Mouse (Mus musculus) forebrain, embryonic 15.5 days (tissue): ENCODE data around the gene Gm45837. TPM values are rescaled to one million over a fixed set of nuclear protein-coding genes. Genes with fewer than 3 reads are reported as not detected.

Experiments used
- ATAC-seq: fragments of 200-750 bp; cut with Nextera tagmentation; replicated peaks from 2 replicates; pipeline ENCODE4 v1.8.0; 2017; ENCODE audit warnings: mild to moderate bottlenecking, moderate TSS enrichment, moderate library complexity
- H3K27ac ChIP-seq: fragments of 300-500 bp; sonication (generic); replicated peaks from 2 replicates; pipeline ENCODE4 v1.5.1; 2015; ENCODE audit warnings: mild to moderate bottlenecking, inconsistent platforms
- H3K27me3 ChIP-seq: fragments of 300-500 bp; sonication (generic); 2 replicates; pipeline ENCODE4 v1.6.1; 2015; ENCODE audit warnings: inconsistent platforms
- H3K36me3 ChIP-seq: fragments of 300-500 bp; sonication (generic); 2 replicates; pipeline ENCODE4 v1.6.1; 2015; ENCODE audit warnings: mild to moderate bottlenecking, inconsistent platforms
- H3K4me1 ChIP-seq: fragments of 300-500 bp; sonication (generic); 2 replicates; pipeline ENCODE4 v1.6.1; 2015; ENCODE audit warnings: inconsistent platforms
- H3K4me2 ChIP-seq: fragments of 300-500 bp; sonication (generic); replicated peaks from 2 replicates; pipeline ENCODE4 v1.6.1; 2015; ENCODE audit warnings: mild to moderate bottlenecking, inconsistent platforms
- H3K4me3 ChIP-seq: fragments of 300-500 bp; sonication (generic); 2 replicates; pipeline ENCODE4 v1.5.1; 2015; ENCODE audit warnings: mild to moderate bottlenecking, inconsistent platforms
- H3K9ac ChIP-seq: fragments of 300-500 bp; sonication (generic); replicated peaks from 2 replicates; pipeline ENCODE4 v1.6.1; 2015; ENCODE audit warnings: mild to moderate bottlenecking, inconsistent platforms
- H3K9me3 ChIP-seq: fragments of 300-500 bp; sonication (generic); 2 replicates; pipeline ENCODE4 v1.6.1; 2016; ENCODE audit warnings: inconsistent platforms
- WGBS: fragments of 180-500 bp; shearing (Covaris S2); methylation state at CpG from one replicate; pipeline ENCODE4 v1.1.7; 2015; ENCODE audit warnings: mixed read lengths; 5-methylcytosine and 5-hydroxymethylcytosine counted together
- polyA plus RNA-seq: library from polyadenylated mRNA; unstranded; fragments of >200 nt; fragmentation: Nextera tagmentation; extraction: Ambion mirVana; gene quantifications from 2 replicates; pipeline ENCODE4 v1.2.1, GENCODE M21; 2015

Gene Gm45837
- polyA plus RNA-seq, 1 experiment from 2014 or later = not detected

DNA sequence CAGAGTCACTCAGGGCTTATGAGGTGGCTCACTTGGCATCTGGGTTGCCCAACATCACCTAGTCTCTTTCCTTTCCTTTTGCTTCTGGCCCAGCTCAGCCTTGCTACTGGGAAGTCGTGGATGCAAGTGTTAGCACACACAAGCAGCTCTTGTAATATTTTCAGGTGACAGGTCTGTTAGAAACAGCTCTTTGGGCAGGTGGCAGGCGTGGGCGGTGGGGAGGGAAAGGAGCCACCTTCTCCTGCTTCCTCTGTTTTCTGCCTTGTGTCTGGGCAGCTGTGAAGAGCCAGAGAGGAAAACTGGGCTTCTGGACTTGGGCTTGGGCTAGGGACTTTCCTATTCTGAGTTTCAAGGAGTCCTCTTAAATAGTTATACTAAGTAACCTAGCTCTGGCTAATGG, 65.3 kb downstream of the Gm45837 start:
- peaks cover 17% of the 10 kb centered on the region for H3K4me1 ChIP-seq
- H3K4me3 ChIP-seq = no peak overlapping the region
- no peak overlapping the region for H3K9ac ChIP-seq
- no peaks in the 10 kb centered on the region for H3K27me3 ChIP-seq
- ATAC-seq = no peak
- no peaks in the 10 kb centered on the region for H3K9me3 ChIP-seq
- 82% methylated on average over 3 of the region's 3 CpGs for WGBS
- H3K4me2 ChIP-seq = no peak overlapping the region
- H3K36me3 ChIP-seq = no peaks in the 10 kb centered on the region
- no peak overlapping the region for H3K27ac ChIP-seq

DNA sequence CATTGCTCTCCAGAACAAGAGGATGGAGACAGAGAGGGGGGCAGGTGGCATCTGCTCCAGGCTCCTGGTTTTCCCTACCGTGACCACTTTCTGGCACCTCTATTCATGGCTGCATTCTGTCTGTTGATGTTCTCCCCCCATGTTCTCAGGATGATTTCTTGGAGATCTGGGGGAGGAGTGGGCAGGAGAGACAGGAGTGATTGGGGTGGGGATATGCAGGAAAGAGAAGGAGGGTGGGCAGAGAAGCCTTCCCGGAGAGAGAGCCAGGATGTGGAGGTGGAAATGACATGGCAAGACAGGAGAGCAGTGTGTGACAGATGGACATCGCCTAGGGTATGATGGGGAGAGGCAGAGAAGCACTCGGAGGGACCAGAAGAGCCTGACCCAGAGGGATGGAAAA, 65.8 kb downstream of the Gm45837 start:
- Histone ChIP-seq H3K4me2 (no peak overlapping the region), H3K36me3 (no peaks in the 10 kb centered on the region), H3K4me3 (no peak overlapping the region), H3K9me3 (no peaks in the 10 kb centered on the region), H3K9ac (no peak overlapping the region), H3K27ac (no peak overlapping the region), H3K27me3 (no peaks in the 10 kb centered on the region), H3K4me1 (peaks cover 17% of the 10 kb centered on the region)
- WGBS = 83% methylated on average over 4 of the region's 4 CpGs
- ATAC-seq = no peak

DNA sequence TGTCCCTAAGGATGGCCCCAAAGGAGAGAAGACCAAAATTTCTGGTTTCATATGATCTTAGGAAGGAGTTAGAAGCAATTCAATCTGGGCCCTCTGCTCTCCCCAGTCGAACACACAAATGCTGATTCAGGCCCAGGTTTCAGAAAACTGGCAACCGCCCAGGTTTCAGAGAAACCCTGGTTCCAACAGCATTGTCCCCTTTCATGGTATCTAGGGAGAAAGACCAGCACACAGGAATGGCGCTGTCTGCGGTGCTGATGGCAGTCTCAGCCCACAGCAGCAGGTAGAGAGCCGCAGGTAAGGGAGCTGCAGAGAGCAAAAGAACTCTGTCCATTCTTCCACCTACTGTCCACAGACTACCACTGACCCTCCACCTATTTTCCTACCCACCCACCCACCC, 66.5 kb downstream of the Gm45837 start:
- WGBS = 45% methylated on average over 5 of the region's 5 CpGs
- Histone ChIP-seq H3K4me2 (no peak overlapping the region), H3K9me3 (no peaks in the 10 kb centered on the region), H3K36me3 (no peaks in the 10 kb centered on the region), H3K27me3 (no peaks in the 10 kb centered on the region), H3K4me3 (no peak overlapping the region), H3K27ac (no peak overlapping the region), H3K4me1 (peaks cover 13% of the 10 kb centered on the region), H3K9ac (no peak overlapping the region)
- no peak for ATAC-seq

DNA sequence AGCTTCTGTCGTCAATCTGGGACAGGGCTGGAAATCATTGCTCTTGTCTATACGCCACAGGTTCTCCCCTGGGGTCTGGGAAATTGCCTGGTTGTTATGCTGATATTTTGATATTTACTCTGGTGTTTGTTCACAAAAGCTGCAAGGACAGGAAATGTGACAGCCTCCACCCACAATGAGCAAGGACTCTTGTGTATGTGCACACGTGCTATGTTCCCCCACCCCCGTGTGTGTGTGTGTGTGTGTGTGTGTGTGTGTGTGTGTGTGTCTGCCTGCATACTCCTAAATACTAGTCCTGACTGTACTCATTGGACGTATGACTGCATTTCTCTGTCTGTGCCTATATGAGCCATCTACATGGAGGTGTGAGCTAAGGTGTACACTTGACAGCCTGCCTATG, 67.4 kb downstream of the Gm45837 start:
- H3K27ac ChIP-seq = no peak overlapping the region
- no peaks in the 10 kb centered on the region for H3K27me3 ChIP-seq
- no peak overlapping the region for H3K4me2 ChIP-seq
- H3K4me1 ChIP-seq = peaks cover 20% of the 10 kb centered on the region
- H3K4me3 ChIP-seq = no peak overlapping the region
- WGBS = 70% methylated on average over 5 of the region's 5 CpGs
- H3K36me3 ChIP-seq = no peaks in the 10 kb centered on the region
- no peak for ATAC-seq
- no peaks in the 10 kb centered on the region for H3K9me3 ChIP-seq
- H3K9ac ChIP-seq = no peak overlapping the region

DNA sequence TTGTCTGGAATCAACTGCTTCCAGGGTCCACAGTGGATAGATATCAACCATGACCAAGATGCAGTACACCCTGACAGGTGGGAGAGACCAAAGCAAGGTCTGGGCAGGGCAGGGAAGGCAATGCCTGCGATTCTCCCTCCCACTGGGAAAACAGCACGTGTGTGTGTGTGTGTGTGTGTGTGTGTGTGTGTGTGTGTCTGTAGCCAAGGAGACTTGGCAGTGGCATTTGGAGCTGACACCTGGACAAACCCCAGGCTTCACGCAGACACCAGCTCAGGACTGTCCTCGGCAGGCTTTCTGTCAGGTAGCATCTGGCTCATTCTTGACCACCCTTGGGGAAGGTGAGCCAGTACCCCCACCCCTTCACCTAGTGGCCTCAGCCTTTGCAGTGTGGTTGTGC, 69.2 kb downstream of the Gm45837 start:
- Histone ChIP-seq H3K9ac (no peak overlapping the region), H3K9me3 (no peaks in the 10 kb centered on the region), H3K4me2 (no peak overlapping the region), H3K4me1 (peaks cover 29% of the 10 kb centered on the region), H3K27me3 (no peaks in the 10 kb centered on the region), H3K27ac (no peak overlapping the region), H3K36me3 (no peaks in the 10 kb centered on the region), H3K4me3 (no peak overlapping the region)
- WGBS = 59% methylated on average over 4 of the region's 4 CpGs
- ATAC-seq = no peak

DNA sequence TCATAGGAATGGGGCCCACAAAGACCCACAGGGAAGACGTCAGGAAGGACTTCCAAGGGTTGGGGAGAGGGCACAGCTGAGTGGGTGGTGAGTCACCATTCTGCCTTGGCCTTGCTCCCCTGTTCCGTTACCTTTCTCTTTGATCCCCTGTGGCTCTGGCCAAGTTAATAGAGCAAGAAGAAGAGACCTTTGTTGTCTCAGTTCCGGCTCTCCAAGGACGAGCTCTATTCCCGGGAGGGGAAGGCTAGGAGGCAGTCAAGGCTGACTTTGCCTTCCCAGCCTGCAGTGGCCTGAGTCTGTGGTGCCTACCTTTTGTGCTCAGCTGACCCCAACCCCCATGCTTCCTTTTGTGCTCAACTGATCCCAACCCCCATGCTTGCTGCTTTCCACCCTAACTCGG, 70.0 kb downstream of the Gm45837 start:
- Histone ChIP-seq H3K36me3 (no peaks in the 10 kb centered on the region), H3K4me1 (peaks cover 29% of the 10 kb centered on the region), H3K4me2 (no peak overlapping the region), H3K9me3 (no peaks in the 10 kb centered on the region), H3K27me3 (no peaks in the 10 kb centered on the region), H3K4me3 (no peak overlapping the region), H3K27ac (no peak overlapping the region), H3K9ac (no peak overlapping the region)
- ATAC-seq = no peak
- 54% methylated on average over 6 of the region's 6 CpGs for WGBS

DNA sequence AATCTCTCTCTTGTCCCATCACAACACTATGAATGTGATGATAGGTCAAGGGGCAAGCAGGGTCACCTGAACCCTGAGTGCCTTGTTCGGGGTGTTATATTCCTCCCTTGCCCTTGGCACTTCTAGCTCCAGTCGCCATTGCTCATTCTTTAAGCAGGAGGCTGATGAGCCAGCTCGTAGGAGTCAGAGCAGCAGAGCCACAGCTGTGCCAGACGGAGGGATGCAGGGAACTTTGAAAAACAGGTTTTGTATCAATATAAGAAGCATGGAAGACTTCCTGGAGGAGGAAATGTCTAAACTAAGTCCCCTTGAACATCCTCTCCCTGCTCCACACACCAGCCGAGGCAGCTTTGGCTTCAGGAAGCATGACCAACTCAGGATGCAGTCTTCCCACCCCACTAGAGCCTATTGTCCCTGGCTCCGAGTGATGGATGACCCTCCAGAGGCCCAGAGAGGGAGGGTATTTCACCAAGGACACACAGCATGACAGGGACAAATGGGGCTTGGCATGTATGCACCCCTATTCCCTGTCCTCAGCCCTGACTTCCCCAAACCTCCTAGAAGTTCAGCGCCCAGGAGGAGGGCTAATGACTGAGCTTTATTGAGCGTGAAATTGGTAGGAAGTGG, 71.3 kb downstream of the Gm45837 start:
- Histone ChIP-seq H3K9ac (no peak overlapping the region), H3K4me3 (no peak overlapping the region), H3K9me3 (no peaks in the 10 kb centered on the region), H3K36me3 (no peaks in the 10 kb centered on the region), H3K27me3 (no peaks in the 10 kb centered on the region), H3K4me1 (peaks cover 25% of the 10 kb centered on the region), H3K27ac (peak overlapping the region; percentile 67; the same call in 1 of the 2 replicates), H3K4me2 (no peak overlapping the region)
- 72% methylated on average over 8 of the region's 8 CpGs for WGBS
- ATAC-seq = 0 out of 2 replicates have a peak, but pooled peaks have one; percentile 6

DNA sequence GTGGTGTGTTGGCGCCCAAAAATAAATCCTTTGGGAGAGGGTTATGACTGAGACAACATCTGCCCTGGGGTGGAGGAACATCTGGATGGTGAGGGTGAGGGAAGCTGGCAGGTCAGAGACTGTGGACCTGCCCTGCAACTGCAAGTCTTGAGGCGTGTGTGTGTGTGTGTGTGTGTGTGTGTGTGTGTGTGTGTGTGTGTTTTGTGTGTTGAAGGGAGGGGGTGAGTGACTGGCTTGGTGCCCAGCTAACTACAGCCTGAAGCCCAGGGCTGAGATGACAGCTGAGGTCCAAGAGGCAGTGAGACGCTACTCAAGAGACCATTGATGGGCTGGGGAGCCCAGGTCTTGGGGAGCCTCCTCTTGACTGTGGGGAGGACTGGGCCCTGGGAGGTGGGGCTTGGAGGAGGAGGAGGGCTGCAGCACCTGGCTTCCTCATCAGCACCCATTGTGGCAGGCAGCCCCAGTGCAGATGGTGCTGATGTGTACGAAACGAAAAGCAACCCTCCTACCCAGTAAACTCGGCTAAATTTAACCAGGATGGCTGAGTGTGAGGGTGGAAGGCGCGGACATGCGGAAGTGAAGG, 71.9 kb downstream of the Gm45837 start:
- WGBS = 63% methylated on average over 9 of the region's 9 CpGs

DNA sequence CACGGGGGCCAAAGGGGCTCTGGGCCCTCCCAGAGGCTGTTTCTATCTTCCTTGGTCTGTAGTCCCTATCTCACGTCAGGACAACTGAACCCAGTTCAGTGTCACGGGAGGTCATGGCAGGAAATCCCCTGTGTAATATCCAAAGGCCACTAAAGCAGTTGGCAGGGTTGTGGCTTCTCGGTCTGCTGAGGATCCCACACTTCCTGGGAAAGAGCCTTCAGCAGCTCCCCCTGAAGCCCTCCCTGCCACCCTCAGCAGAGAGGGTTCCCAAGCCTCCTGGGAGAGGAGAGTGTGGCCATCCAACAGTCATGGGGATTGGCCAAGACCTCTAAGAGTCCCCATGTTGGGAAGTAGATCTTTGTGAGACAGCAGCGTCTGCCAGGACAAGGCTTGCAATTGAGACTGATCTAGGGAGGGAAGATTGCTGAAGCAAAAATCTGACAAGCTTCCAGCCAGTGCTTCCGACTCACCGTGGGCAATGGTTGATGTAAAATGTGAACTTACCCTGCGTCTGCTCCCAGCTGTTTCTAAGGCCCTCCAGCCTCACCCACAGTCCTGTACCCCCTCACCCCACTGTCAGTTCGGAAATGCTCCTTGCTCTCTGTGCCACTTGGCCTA, 72.9 kb downstream of the Gm45837 start:
- no peak overlapping the region for H3K4me3 ChIP-seq
- no peak overlapping the region for H3K9ac ChIP-seq
- peak overlapping the region; percentile 67 for H3K27ac ChIP-seq
- H3K4me1 ChIP-seq = peaks cover 20% of the 10 kb centered on the region
- ATAC-seq = no peak
- 73% methylated on average over 9 of the region's 9 CpGs for WGBS
- no peaks in the 10 kb centered on the region for H3K9me3 ChIP-seq
- H3K27me3 ChIP-seq = no peaks in the 10 kb centered on the region
- H3K36me3 ChIP-seq = no peaks in the 10 kb centered on the region
- H3K4me2 ChIP-seq = no peak overlapping the region

More for the DNA sequence above, 71.9 kb downstream of the Gm45837 start:
- Histone ChIP-seq H3K4me3 (no peak overlapping the region), H3K4me2 (no peak overlapping the region), H3K4me1 (peaks cover 24% of the 10 kb centered on the region), H3K36me3 (no peaks in the 10 kb centered on the region), H3K9me3 (no peaks in the 10 kb centered on the region), H3K27me3 (no peaks in the 10 kb centered on the region), H3K27ac (peak overlapping the region; percentile 67), H3K9ac (no peak overlapping the region)
- peak; percentile 67 for ATAC-seq

DNA sequence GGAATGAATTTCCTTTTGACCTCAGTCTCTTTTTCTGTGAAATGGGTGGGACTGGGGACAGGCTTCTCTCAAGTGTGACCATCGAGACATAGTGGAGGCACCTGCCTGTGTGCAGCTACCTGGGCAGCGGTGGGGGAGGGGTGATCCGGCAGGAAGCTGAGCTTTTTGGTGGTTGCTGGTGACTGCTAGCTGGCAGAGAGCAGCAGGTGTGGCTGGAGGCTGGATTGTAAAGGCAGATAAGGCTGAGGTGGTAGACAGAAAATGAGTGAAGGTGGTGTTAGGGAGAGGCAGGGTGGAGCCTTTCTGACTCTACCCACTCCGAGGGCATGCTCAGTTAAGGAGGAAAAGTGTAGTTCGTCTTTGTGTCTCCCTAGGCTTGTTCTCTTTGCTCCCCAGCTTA, 76.4 kb downstream of the Gm45837 start:
- no peaks in the 10 kb centered on the region for H3K9me3 ChIP-seq
- peaks cover 19% of the 10 kb centered on the region for H3K4me1 ChIP-seq
- H3K4me2 ChIP-seq = no peak overlapping the region
- no peaks in the 10 kb centered on the region for H3K27me3 ChIP-seq
- ATAC-seq = no peak
- no peak overlapping the region for H3K4me3 ChIP-seq
- H3K9ac ChIP-seq = no peak overlapping the region
- H3K36me3 ChIP-seq = no peaks in the 10 kb centered on the region
- 80% methylated on average over 5 of the region's 5 CpGs for WGBS
- no peak overlapping the region for H3K27ac ChIP-seq

DNA sequence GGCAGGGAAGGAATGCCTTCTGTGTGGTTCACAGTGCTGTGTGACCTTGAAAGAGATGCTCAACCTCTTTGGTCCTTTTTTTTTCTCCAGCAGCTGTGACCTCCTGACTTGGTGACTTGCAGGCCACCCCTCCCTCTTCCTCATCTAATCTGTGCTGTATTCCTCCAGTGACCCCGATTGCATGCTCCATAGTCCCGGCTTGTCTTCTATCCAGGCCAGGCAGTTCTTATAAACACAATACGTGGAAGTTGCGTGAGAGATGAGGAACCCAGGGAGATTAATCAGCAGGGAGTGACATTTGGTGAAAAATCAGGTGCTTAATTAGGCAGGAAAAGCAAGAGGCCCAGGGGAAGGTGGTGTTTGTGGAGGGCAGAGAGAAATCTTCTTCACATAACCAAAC, 80.3 kb downstream of the Gm45837 start:
- H3K9me3 ChIP-seq = no peaks in the 10 kb centered on the region
- ATAC-seq = no peak
- H3K36me3 ChIP-seq = no peaks in the 10 kb centered on the region

DNA sequence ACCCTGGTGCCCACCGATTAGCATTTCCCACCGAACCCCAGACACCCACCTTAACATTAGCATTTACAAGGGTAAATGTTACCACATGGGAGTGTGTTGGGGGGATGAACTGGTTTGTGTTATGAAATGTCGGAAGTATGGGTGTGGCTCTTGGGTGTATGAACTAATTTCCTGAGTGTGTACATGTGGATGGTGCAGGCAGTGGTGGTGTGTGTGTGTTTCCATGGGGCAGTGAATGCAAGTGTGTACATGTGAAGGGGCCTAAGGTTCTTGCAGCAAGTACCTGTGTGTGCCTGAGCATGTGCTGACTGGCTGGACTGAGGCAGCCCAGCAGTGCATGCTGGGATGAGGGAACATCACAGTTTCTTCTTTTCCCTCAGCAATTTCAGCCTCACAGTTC, 87.7 kb downstream of the Gm45837 start:
- Histone ChIP-seq H3K27me3 (peaks cover 2% of the 10 kb centered on the region; the same call in 1 of the 2 replicates), H3K36me3 (no peaks in the 10 kb centered on the region), H3K4me1 (no peaks in the 10 kb centered on the region), H3K9ac (no peak overlapping the region), H3K4me2 (no peak overlapping the region), H3K27ac (no peak overlapping the region), H3K4me3 (no peak overlapping the region), H3K9me3 (no peaks in the 10 kb centered on the region)
- ATAC-seq = no peak
- 94% methylated on average over 3 of the region's 3 CpGs for WGBS

More for the DNA sequence above, 80.3 kb downstream of the Gm45837 start:
- no peak overlapping the region for H3K9ac ChIP-seq
- 50% methylated on average over 4 of the region's 4 CpGs for WGBS
- H3K27me3 ChIP-seq = no peaks in the 10 kb centered on the region
- H3K27ac ChIP-seq = no peak overlapping the region
- H3K4me3 ChIP-seq = no peak overlapping the region
- H3K4me1 ChIP-seq = no peaks in the 10 kb centered on the region
- no peak overlapping the region for H3K4me2 ChIP-seq
